Mouse (Mus musculus): Measurements from ENCODE around the gene Gpbp1.

The Gpbp1 gene

GRCm38 (mm10) chr13:111489802-111490723, at the start of gene Gpbp1:
Gene Gpbp1, minus strand, starts transcription at chr13:111490111.
- H3K4me1 ChIP-seq (replicated peaks; ENCODE audit: low read depth, low read length) = peaks cover 37% of the 10 kb centered on the region
- peaks cover 12% of the 10 kb centered on the region for H3K36me3 ChIP-seq (ENCODE audit: insufficient read depth, low read length)
- H3K27me3 ChIP-seq (ENCODE audit: insufficient read depth, low read length) = peaks cover 28% of the 10 kb centered on the region
- TF ChIP-seq POU5F1 (IDR thresholded peaks at IDR 0.05; ENCODE audit: borderline replicate concordance, low read length) (no peak), NANOG (IDR thresholded peaks at IDR 0.05; ENCODE audit: borderline replicate concordance, low read length) (no peak), CTCF (conservative IDR thresholded peaks at IDR 0.05; ENCODE audit: low read length) (no peak)
- H3K4me3 ChIP-seq (replicated peaks; ENCODE audit: low read length) = peak within 1 kb of the TSS; percentile 97
- no peaks in the 10 kb centered on the region for H3K9me3 ChIP-seq (ENCODE audit: low read length)

DNA sequence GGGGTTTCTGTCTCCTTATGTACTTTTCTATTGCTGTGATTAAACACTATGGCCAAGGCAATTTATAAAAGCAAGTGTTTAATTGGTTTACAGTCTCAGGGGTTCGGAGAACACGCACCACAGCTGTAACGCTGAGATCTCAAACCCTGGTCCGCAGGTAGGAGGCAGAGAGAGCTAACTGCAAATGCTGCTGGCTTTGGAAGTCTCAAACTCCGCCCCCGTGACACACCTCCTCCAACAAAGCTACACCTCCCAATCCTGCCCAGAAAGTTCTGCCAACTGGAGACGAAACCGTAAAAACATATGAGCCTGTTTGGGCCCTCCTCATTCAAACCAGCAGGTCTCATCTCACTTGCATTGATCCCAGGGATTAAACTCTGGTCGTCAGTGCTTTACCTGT, 47.8 kb upstream of the Gpbp1 start:
- TF ChIP-seq NANOG (IDR thresholded peaks at IDR 0.05; ENCODE audit: borderline replicate concordance, low read length) = no peak
- TF ChIP-seq POU5F1 (IDR thresholded peaks at IDR 0.05; ENCODE audit: borderline replicate concordance, low read length) = no peak
- no peak for TF ChIP-seq CTCF (conservative IDR thresholded peaks at IDR 0.05; ENCODE audit: low read length)
- no peaks in the 10 kb centered on the region for H3K36me3 ChIP-seq (ENCODE audit: insufficient read depth, low read length)
- peaks cover 60% of the 10 kb centered on the region for H3K4me1 ChIP-seq (replicated peaks; ENCODE audit: low read depth, low read length)
- H3K27me3 ChIP-seq (ENCODE audit: insufficient read depth, low read length) = no peaks in the 10 kb centered on the region
- peak overlapping the region; percentile 57 for H3K4me3 ChIP-seq (replicated peaks; ENCODE audit: low read length)
- H3K9me3 ChIP-seq (ENCODE audit: low read length) = peaks cover 14% of the 10 kb centered on the region

DNA sequence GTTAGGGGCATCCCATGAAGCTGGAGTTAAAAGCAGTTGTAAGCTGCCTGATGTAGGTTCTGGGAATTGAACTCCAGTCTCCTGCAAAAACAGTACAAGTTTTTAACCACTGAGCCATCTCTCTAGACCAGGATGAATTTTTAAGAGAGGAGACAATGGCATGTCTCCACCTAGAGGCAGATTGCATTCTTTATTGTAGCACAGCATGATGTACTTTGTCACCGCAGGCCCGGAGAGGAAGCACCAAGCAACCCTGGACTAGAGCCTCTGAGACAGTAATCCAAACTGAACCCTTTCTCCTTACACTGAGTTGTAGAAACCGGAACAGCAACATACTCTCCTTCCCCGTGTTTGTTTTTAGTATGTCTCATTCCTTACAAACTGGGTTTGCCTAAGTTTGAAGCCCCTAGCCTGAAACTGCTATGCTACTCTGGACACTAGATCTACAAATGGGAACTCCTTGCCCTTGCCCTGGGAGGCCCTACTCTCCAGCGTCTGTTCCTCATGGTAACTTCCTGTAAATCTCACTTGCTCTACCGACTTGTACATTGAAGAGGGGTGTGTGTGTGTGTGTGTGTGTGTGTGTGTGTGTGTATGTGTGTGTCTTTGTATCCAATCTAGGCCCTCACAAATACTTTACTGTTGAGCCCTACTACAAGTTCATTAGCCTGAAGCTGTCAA, 46.4 kb upstream of the Gpbp1 start:
- Histone ChIP-seq H3K9me3 (ENCODE audit: low read length) (peaks cover 20% of the 10 kb centered on the region), H3K4me3 (replicated peaks; ENCODE audit: low read length) (no peak overlapping the region), H3K4me1 (replicated peaks; ENCODE audit: low read depth, low read length) (peaks cover 54% of the 10 kb centered on the region), H3K36me3 (ENCODE audit: insufficient read depth, low read length) (no peaks in the 10 kb centered on the region), H3K27me3 (ENCODE audit: insufficient read depth, low read length) (no peaks in the 10 kb centered on the region)
- TF ChIP-seq CTCF (conservative IDR thresholded peaks at IDR 0.05; ENCODE audit: low read length) (no peak), POU5F1 (IDR thresholded peaks at IDR 0.05; ENCODE audit: borderline replicate concordance, low read length) (no peak), NANOG (IDR thresholded peaks at IDR 0.05; ENCODE audit: borderline replicate concordance, low read length) (no peak)

- peaks cover 20% of the 10 kb centered on the region for H3K9me3 ChIP-seq (ENCODE audit: low read length)
- H3K4me1 ChIP-seq (replicated peaks; ENCODE audit: low read depth, low read length) = peaks cover 34% of the 10 kb centered on the region
- no peak overlapping the region for H3K4me3 ChIP-seq (replicated peaks; ENCODE audit: low read length)
- H3K36me3 ChIP-seq (ENCODE audit: insufficient read depth, low read length) = no peaks in the 10 kb centered on the region
- no peaks in the 10 kb centered on the region for H3K27me3 ChIP-seq (ENCODE audit: insufficient read depth, low read length)
- no peak for TF ChIP-seq NANOG (IDR thresholded peaks at IDR 0.05; ENCODE audit: borderline replicate concordance, low read length)
- TF ChIP-seq POU5F1 (IDR thresholded peaks at IDR 0.05; ENCODE audit: borderline replicate concordance, low read length) = no peak
- TF ChIP-seq CTCF (conservative IDR thresholded peaks at IDR 0.05; ENCODE audit: low read length) = no peak
Measured at GRCm38 (mm10) chr13:111534131-111534530, 44.2 kb upstream of the Gpbp1 start.

DNA sequence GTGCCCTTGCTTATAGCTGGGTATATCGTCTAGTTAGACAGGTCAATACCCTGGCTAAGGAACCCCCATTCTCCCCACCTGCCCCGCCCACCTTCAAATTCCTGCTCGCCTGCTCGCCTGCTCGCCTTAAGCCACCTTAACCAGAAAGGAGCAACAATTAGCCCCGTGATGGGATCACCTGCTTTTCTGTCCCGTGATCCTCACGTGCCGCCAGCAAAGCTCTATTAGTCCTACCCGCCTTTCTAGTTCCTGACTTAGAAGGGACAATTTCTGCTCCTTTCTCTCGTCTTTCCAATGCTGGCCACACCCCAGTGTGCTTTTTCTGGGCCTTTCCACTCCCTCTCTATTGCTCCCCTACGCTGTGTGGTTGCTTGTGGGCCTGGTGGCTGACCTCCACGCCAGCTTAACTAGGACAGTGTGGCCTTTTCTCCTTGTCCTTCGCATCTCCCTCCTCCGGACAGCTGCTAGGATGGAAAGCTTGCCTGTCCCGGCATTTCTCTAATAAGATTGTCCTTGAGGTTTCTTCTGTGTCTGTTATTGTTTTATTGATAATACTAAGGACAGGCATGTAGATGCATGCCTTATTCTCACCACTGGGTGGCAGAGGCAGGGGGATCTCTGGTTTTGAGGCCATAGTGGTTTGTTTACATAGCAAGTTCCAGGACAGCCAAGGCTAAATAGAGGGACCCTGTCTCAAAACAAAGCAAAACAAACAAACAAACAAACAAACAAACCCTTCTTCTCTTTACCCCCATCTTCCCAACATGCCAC, 42.5 kb upstream of the Gpbp1 start:
- peaks cover 35% of the 10 kb centered on the region for H3K4me1 ChIP-seq (replicated peaks; ENCODE audit: low read depth, low read length)
- TF ChIP-seq CTCF (conservative IDR thresholded peaks at IDR 0.05; ENCODE audit: low read length) (peak; percentile 13; the same call in 1 of the 2 replicates), POU5F1 (IDR thresholded peaks at IDR 0.05; ENCODE audit: borderline replicate concordance, low read length) (no peak), NANOG (IDR thresholded peaks at IDR 0.05; ENCODE audit: borderline replicate concordance, low read length) (no peak)
- no peaks in the 10 kb centered on the region for H3K27me3 ChIP-seq (ENCODE audit: insufficient read depth, low read length)
- H3K36me3 ChIP-seq (ENCODE audit: insufficient read depth, low read length) = no peaks in the 10 kb centered on the region
- peaks cover 20% of the 10 kb centered on the region for H3K9me3 ChIP-seq (ENCODE audit: low read length)
- H3K4me3 ChIP-seq (replicated peaks; ENCODE audit: low read length) = no peak overlapping the region

- peaks cover 20% of the 10 kb centered on the region for H3K9me3 ChIP-seq (ENCODE audit: low read length)
- no peak for TF ChIP-seq POU5F1 (IDR thresholded peaks at IDR 0.05; ENCODE audit: borderline replicate concordance, low read length)
- no peak for TF ChIP-seq CTCF (conservative IDR thresholded peaks at IDR 0.05; ENCODE audit: low read length)
- TF ChIP-seq NANOG (IDR thresholded peaks at IDR 0.05; ENCODE audit: borderline replicate concordance, low read length) = no peak
- H3K36me3 ChIP-seq (ENCODE audit: insufficient read depth, low read length) = no peaks in the 10 kb centered on the region
- H3K27me3 ChIP-seq (ENCODE audit: insufficient read depth, low read length) = no peaks in the 10 kb centered on the region
- H3K4me3 ChIP-seq (replicated peaks; ENCODE audit: low read length) = no peak overlapping the region
- peaks cover 35% of the 10 kb centered on the region for H3K4me1 ChIP-seq (replicated peaks; ENCODE audit: low read depth, low read length)
Measured at GRCm38 (mm10) chr13:111531701-111532100, 41.8 kb upstream of the Gpbp1 start.

DNA sequence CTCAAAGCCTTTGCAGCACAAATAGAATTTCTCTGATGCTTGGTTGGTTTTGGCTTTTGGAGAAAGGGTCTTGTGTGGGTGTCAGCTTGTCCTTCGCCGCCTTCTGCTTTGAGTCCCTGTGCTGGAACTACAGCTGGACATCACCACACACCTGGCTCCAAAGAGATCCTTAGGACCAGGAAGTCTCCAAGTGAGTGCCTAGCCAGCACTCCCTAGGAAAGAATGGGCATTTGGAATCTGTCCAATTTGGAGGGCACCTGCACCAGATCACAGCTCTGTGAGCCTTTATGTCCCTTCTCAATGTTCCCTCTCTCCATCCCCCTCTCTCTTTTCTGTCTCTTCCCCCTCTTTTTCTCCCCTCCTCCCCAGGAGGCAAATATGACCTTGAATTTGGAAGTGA, 34.4 kb upstream of the Gpbp1 start:
- Histone ChIP-seq H3K27me3 (ENCODE audit: insufficient read depth, low read length) (no peaks in the 10 kb centered on the region), H3K4me3 (replicated peaks; ENCODE audit: low read length) (no peak overlapping the region), H3K4me1 (replicated peaks; ENCODE audit: low read depth, low read length) (peaks cover 18% of the 10 kb centered on the region), H3K9me3 (ENCODE audit: low read length) (no peaks in the 10 kb centered on the region), H3K36me3 (ENCODE audit: insufficient read depth, low read length) (no peaks in the 10 kb centered on the region)
- TF ChIP-seq POU5F1 (IDR thresholded peaks at IDR 0.05; ENCODE audit: borderline replicate concordance, low read length) = no peak
- no peak for TF ChIP-seq NANOG (IDR thresholded peaks at IDR 0.05; ENCODE audit: borderline replicate concordance, low read length)
- no peak for TF ChIP-seq CTCF (conservative IDR thresholded peaks at IDR 0.05; ENCODE audit: low read length)

GRCm38 (mm10) chr13:111522336-111522735, 32.4 kb upstream of the Gpbp1 start:
- no peaks in the 10 kb centered on the region for H3K27me3 ChIP-seq (ENCODE audit: insufficient read depth, low read length)
- no peaks in the 10 kb centered on the region for H3K36me3 ChIP-seq (ENCODE audit: insufficient read depth, low read length)
- no peak overlapping the region for H3K4me3 ChIP-seq (replicated peaks; ENCODE audit: low read length)
- H3K9me3 ChIP-seq (ENCODE audit: low read length) = no peaks in the 10 kb centered on the region
- TF ChIP-seq POU5F1 (IDR thresholded peaks at IDR 0.05; ENCODE audit: borderline replicate concordance, low read length) (no peak), NANOG (IDR thresholded peaks at IDR 0.05; ENCODE audit: borderline replicate concordance, low read length) (no peak), CTCF (conservative IDR thresholded peaks at IDR 0.05; ENCODE audit: low read length) (no peak)
- H3K4me1 ChIP-seq (replicated peaks; ENCODE audit: low read depth, low read length) = peaks cover 7% of the 10 kb centered on the region
